8 mouse cellular contexts compared by ENCODE assay signal in genomic region chr2:152399122-152399542, GRCm38 (mm10). TPM values are rescaled to one million over a fixed set of nuclear protein-coding genes. Genes with fewer than 3 reads are reported as not detected.
DNase-seq lines count a peak whose midpoint lies in the region; ATAC-seq and TF ChIP-seq lines count a peak whose summit lies in the region.

No protein-coding gene starts in this region.

- no peaks in the 10 kb centered on the region for H3K9me3 ChIP-seq in forebrain, embryonic 11.5 days (ENCODE audit: control insufficient read depth, low read length)
- no peaks in the 10 kb centered on the region for H3K9me3 ChIP-seq in liver, embryonic 12.5 days (replicated peaks)

- H3K36me3 ChIP-seq in heart, adult 2 months (ENCODE audit: control insufficient read depth, insufficient read depth, low read length): no peaks in the 10 kb centered on the region
- no peaks in the 10 kb centered on the region for H3K36me3 ChIP-seq in C2C12 (ENCODE audit: control insufficient read depth, insufficient read depth)
- H3K36me3 ChIP-seq in forebrain, embryonic 11.5 days (ENCODE audit: control insufficient read depth, insufficient read depth, low read length): no peaks in the 10 kb centered on the region; the same call in 1 of the 2 replicates
- H3K36me3 ChIP-seq in liver, embryonic 12.5 days: no peaks in the 10 kb centered on the region

- peak overlapping the region; percentile 62 for H3K4me2 ChIP-seq in forebrain, embryonic 11.5 days (ENCODE audit: low read depth, low read length, severe bottlenecking)
- peak overlapping the region; percentile 98 for H3K4me2 ChIP-seq in liver, embryonic 12.5 days

- no peak; the same call in 1 of the 2 replicates for ATAC-seq in forebrain, embryonic 11.5 days (replicated peaks; ENCODE audit: low FRiP score)
- no peak for ATAC-seq in liver, embryonic 12.5 days
- no peak; the same call in 1 of the 2 replicates for ATAC-seq in megakaryocyte-erythroid progenitor cell, adult 5-6 weeks (replicated peaks; ENCODE audit: low FRiP score, low TSS enrichment, poor library complexity, severe bottlenecking)

- no peak for TF ChIP-seq CTCF in heart, adult 2 months (IDR thresholded peaks at IDR 0.05)
- TF ChIP-seq CTCF in C2C12 (IDR thresholded peaks at IDR 0.05; ENCODE audit: control insufficient read depth, insufficient read depth, insufficient read length): no peak

- H3K79me2 ChIP-seq in heart, adult 2 months (replicated peaks; ENCODE audit: control insufficient read depth, insufficient read depth, low read length): no peaks in the 10 kb centered on the region
- peaks cover 6% of the 10 kb centered on the region for H3K79me2 ChIP-seq in C2C12 (ENCODE audit: control insufficient read depth, insufficient read depth)

- peak overlapping the region; percentile 75 for H3K27ac ChIP-seq in heart, adult 2 months
- peak overlapping the region; percentile 98 for H3K27ac ChIP-seq in forebrain, embryonic 11.5 days (ENCODE audit: low read depth, low read length)
- H3K27ac ChIP-seq in liver, embryonic 12.5 days: peak overlapping the region; percentile 96

- H3K79me3 ChIP-seq in C2C12 (ENCODE audit: low read depth): no peaks in the 10 kb centered on the region

- 5% methylated on average over 13 of the region's 13 CpGs for WGBS in heart, adult 2 months
- WGBS in forebrain, embryonic 11.5 days: 1% methylated on average over 13 of the region's 13 CpGs
- 4% methylated on average over 13 of the region's 13 CpGs for WGBS in liver, embryonic 12.5 days (ENCODE audit: insufficient replicate concordance)

- H3K9ac ChIP-seq in heart, adult 2 months (ENCODE audit: low read depth, low read length): peak overlapping the region; percentile 71
- H3K9ac ChIP-seq in forebrain, embryonic 11.5 days (ENCODE audit: low read length): peak overlapping the region; percentile 93
- peak overlapping the region; percentile 89 for H3K9ac ChIP-seq in liver, embryonic 12.5 days

- no peak for TF ChIP-seq EP300 in heart, adult 2 months (IDR thresholded peaks at IDR 0.05; ENCODE audit: insufficient read depth, low read depth, low read length)

- intact Hi-C loops in heart, adult 2 months (cut with DNase I): no loop called here
- intact Hi-C loops in heart, postnatal 10 days (cut with DNase I): no loop called here

- no peak for DNase-seq in heart, adult 2 months
- DNase-seq in heart, postnatal 10 days: no peak
- DNase-seq in forebrain, embryonic 11.5 days (ENCODE audit: low spot score): no peak
- no peak for DNase-seq in urinary bladder, postnatal 4 days (ENCODE audit: low spot score in 2 of 2)
- no peak for DNase-seq in retina, postnatal 1 day

- TF ChIP-seq POLR2A in heart, adult 2 months (IDR thresholded peaks at IDR 0.05; ENCODE audit: insufficient read depth, low read depth, low read length): no peak

- peaks cover 5% of the 10 kb centered on the region for H3K4me1 ChIP-seq in heart, adult 2 months (ENCODE audit: control insufficient read depth, insufficient read depth, low read length)
- H3K4me1 ChIP-seq in forebrain, embryonic 11.5 days (replicated peaks; ENCODE audit: control insufficient read depth, insufficient read depth, low read length): peaks cover 9% of the 10 kb centered on the region
- H3K4me1 ChIP-seq in liver, embryonic 12.5 days: peaks cover 56% of the 10 kb centered on the region

- H3K27me3 ChIP-seq in heart, adult 2 months (ENCODE audit: control insufficient read depth, insufficient read depth, low read length): no peaks in the 10 kb centered on the region
- H3K27me3 ChIP-seq in C2C12 (ENCODE audit: control insufficient read depth, insufficient read depth, insufficient read length): no peaks in the 10 kb centered on the region
- no peaks in the 10 kb centered on the region for H3K27me3 ChIP-seq in forebrain, embryonic 11.5 days (ENCODE audit: control insufficient read depth, insufficient read depth, low read length)
- H3K27me3 ChIP-seq in liver, embryonic 12.5 days (replicated peaks): no peaks in the 10 kb centered on the region

- peak overlapping the region; percentile 70 for H3K4me3 ChIP-seq in heart, adult 2 months
- H3K4me3 ChIP-seq in C2C12 (ENCODE audit: insufficient read depth, poor library complexity, severe bottlenecking): no peak overlapping the region
- H3K4me3 ChIP-seq in forebrain, embryonic 11.5 days (ENCODE audit: low read depth, low read length): peak overlapping the region; percentile 93
- peak overlapping the region; percentile 79 for H3K4me3 ChIP-seq in liver, embryonic 12.5 days

- H3ac ChIP-seq in C2C12 (ENCODE audit: control insufficient read depth, insufficient read length, low read depth): peak overlapping the region; percentile 37

TF ChIP-seq in C2C12, 6 proteins besides CTCF, POLR2A, EP300 and RAD21:
- TF ChIP-seq MYOD1 (IDR thresholded peaks at IDR 0.05; ENCODE audit: control insufficient read depth, insufficient read length, low read depth): no peak
- no peak for TF ChIP-seq MYOG (IDR thresholded peaks at IDR 0.05; ENCODE audit: control insufficient read depth, extremely low read depth, insufficient read length)
- no peak for TF ChIP-seq CEBPB (IDR thresholded peaks at IDR 0.05; ENCODE audit: low read depth)
- TF ChIP-seq MAX (IDR thresholded peaks at IDR 0.05): no peak
- TF ChIP-seq FOSL1 (IDR thresholded peaks at IDR 0.05; ENCODE audit: insufficient read depth, low read length, poor library complexity, severe bottlenecking): no peak
- no peak for TF ChIP-seq USF1 (IDR thresholded peaks at IDR 0.05; ENCODE audit: low read depth)

RNA-seq across cellular contexts. Expression of gene Sox12, which starts 1.3 kb away (rescaled TPM):
- total RNA-seq in heart, adult 2 months (2021): 1 to 10 TPM; 6.9 to 8.3 TPM
- polyA plus RNA-seq in heart, adult 2 months (2012; rRNA removed): 7.6 and 8.8 TPM in 2 replicates
- 10 to 100 TPM; 26.3 to 37.8 TPM for total RNA-seq in heart, postnatal 10 days (2021)
- 7.2 TPM for polyA plus RNA-seq in C2C12 (2012; fragmentation: generic; extraction: Trizol)
- 20.4 and 22.9 TPM in 2 replicates for polyA plus RNA-seq in forebrain, embryonic 11.5 days (2014; fragmentation: Nextera tagmentation; extraction: Ambion mirVana)
- polyA plus RNA-seq in liver, embryonic 12.5 days (2016; fragmentation: Nextera tagmentation; extraction: Ambion mirVana): 3.5 and 3.7 TPM in 2 replicates
- total RNA-seq in megakaryocyte-erythroid progenitor cell, adult 5-6 weeks (2014; fragmentation: Nextera tagmentation): 22.9 and 25.1 TPM in 2 replicates
- total RNA-seq in megakaryocyte-erythroid progenitor cell, adult 5-6 weeks (2017): 2.4 and 7.7 TPM in 2 replicates

RNA-seq across cellular contexts. Expression of gene Zcchc3, which starts 15.7 kb away (rescaled TPM):
- 1 to 10 TPM; 6.7 to 9.1 TPM for total RNA-seq in heart, adult 2 months (2021)
- polyA plus RNA-seq in heart, adult 2 months (2012; rRNA removed): 4.0 and 5.5 TPM in 2 replicates
- 10 to 100 TPM; 18.0 to 18.1 TPM for total RNA-seq in heart, postnatal 10 days (2021)
- polyA plus RNA-seq in C2C12 (2012; fragmentation: generic; extraction: Trizol): not detected
- polyA plus RNA-seq in forebrain, embryonic 11.5 days (2014; fragmentation: Nextera tagmentation; extraction: Ambion mirVana): 59.4 and 63.9 TPM in 2 replicates
- 29.4 and 29.7 TPM in 2 replicates for polyA plus RNA-seq in liver, embryonic 12.5 days (2016; fragmentation: Nextera tagmentation; extraction: Ambion mirVana)
- total RNA-seq in megakaryocyte-erythroid progenitor cell, adult 5-6 weeks (2014; fragmentation: Nextera tagmentation): 10.1 and 11.2 TPM in 2 replicates
- 6.6 and 7.8 TPM in 2 replicates for total RNA-seq in megakaryocyte-erythroid progenitor cell, adult 5-6 weeks (2017)

RNA-seq across cellular contexts. Expression of gene 6820408C15Rik, which starts 16.3 kb away (rescaled TPM):
- 1 to 10 TPM; 1.5 to 2.4 TPM for total RNA-seq in heart, adult 2 months (2021)
- 2.5 and 4.0 TPM in 2 replicates for polyA plus RNA-seq in heart, adult 2 months (2012; rRNA removed)
- 1 to 10 TPM; 3.7 to 4.3 TPM for total RNA-seq in heart, postnatal 10 days (2021)
- 0.09 TPM for polyA plus RNA-seq in C2C12 (2012; fragmentation: generic; extraction: Trizol)
- polyA plus RNA-seq in forebrain, embryonic 11.5 days (2014; fragmentation: Nextera tagmentation; extraction: Ambion mirVana): 0.41 and 0.79 TPM in 2 replicates
- polyA plus RNA-seq in liver, embryonic 12.5 days (2016; fragmentation: Nextera tagmentation; extraction: Ambion mirVana): 0.27 and 0.35 TPM in 2 replicates
- not detected in 2 replicates for total RNA-seq in megakaryocyte-erythroid progenitor cell, adult 5-6 weeks (2014; fragmentation: Nextera tagmentation)
- total RNA-seq in megakaryocyte-erythroid progenitor cell, adult 5-6 weeks (2017): not detected in 2 replicates

RNA-seq across cellular contexts. Expression of gene Nrsn2, which starts 22.7 kb away (rescaled TPM):
- not detected for total RNA-seq in heart, adult 2 months (2021)
- polyA plus RNA-seq in heart, adult 2 months (2012; rRNA removed): 0.31 TPM in 1 of 2 replicates, not detected in the other
- not detected for total RNA-seq in heart, postnatal 10 days (2021)
- not detected for polyA plus RNA-seq in C2C12 (2012; fragmentation: generic; extraction: Trizol)
- polyA plus RNA-seq in forebrain, embryonic 11.5 days (2014; fragmentation: Nextera tagmentation; extraction: Ambion mirVana): 6.3 and 7.6 TPM in 2 replicates
- 0.08 TPM in 1 of 2 replicates, not detected in the other for polyA plus RNA-seq in liver, embryonic 12.5 days (2016; fragmentation: Nextera tagmentation; extraction: Ambion mirVana)
- not detected in 2 replicates for total RNA-seq in megakaryocyte-erythroid progenitor cell, adult 5-6 weeks (2014; fragmentation: Nextera tagmentation)
- not detected in 2 replicates for total RNA-seq in megakaryocyte-erythroid progenitor cell, adult 5-6 weeks (2017)

RNA-seq across cellular contexts. Expression of gene Trib3, which starts 55.3 kb away (rescaled TPM):
- total RNA-seq in heart, adult 2 months (2021): 1 to 10 TPM; 2.4 to 3.6 TPM
- polyA plus RNA-seq in heart, adult 2 months (2012; rRNA removed): 2.3 and 3.3 TPM in 2 replicates
- total RNA-seq in heart, postnatal 10 days (2021): 1 to 10 TPM; 3.2 to 3.9 TPM
- 27.6 TPM for polyA plus RNA-seq in C2C12 (2012; fragmentation: generic; extraction: Trizol)
- 1.3 and 2.1 TPM in 2 replicates for polyA plus RNA-seq in forebrain, embryonic 11.5 days (2014; fragmentation: Nextera tagmentation; extraction: Ambion mirVana)
- polyA plus RNA-seq in liver, embryonic 12.5 days (2016; fragmentation: Nextera tagmentation; extraction: Ambion mirVana): 6.1 and 7.2 TPM in 2 replicates
- 1.0 TPM in 1 of 2 replicates, not detected in the other for total RNA-seq in megakaryocyte-erythroid progenitor cell, adult 5-6 weeks (2014; fragmentation: Nextera tagmentation)
- total RNA-seq in megakaryocyte-erythroid progenitor cell, adult 5-6 weeks (2017): not detected in 2 replicates
